Mouse (Mus musculus) CH12.LX (cell line): ENCODE results near the gene Parp2. TPM values are rescaled to one million over a fixed set of nuclear protein-coding genes. Genes with fewer than 3 reads are reported as not detected.

ENCODE experiments used
- DNase-seq: peaks from one replicate; pipeline ENCODE4 v3.0.0-alpha.2; 2013; ENCODE audit errors: extremely low read depth
- H3K27ac ChIP-seq: 2 replicates; pipeline ENCODE4 v1.5.1; 2012; ENCODE audit warnings: low read depth, mild to moderate bottlenecking, control low read depth, moderate library complexity; ENCODE audit not compliant: insufficient read depth
- H3K27me3 ChIP-seq: replicated peaks from 2 replicates; pipeline ENCODE3; 2012; ENCODE audit warnings: inconsistent platforms
- H3K36me3 ChIP-seq, 2 experiments: replicated peaks in 1 of 2; 2 replicates each; pipeline versions ENCODE3 to v1.6.1; 2012; ENCODE audit warnings: inconsistent platforms in 1 of 2, low read length in 1 of 2, mild to moderate bottlenecking in 1 of 2, mixed read lengths in 1 of 2, moderate library complexity in 1 of 2; ENCODE audit not compliant: control insufficient read depth in 1 of 2, insufficient read depth in 1 of 2
- H3K4me1 ChIP-seq, 2 experiments: 2 replicates each; pipeline ENCODE4 v1.6.1; 2012; ENCODE audit warnings: inconsistent platforms in 1 of 2, moderate library complexity in 1 of 2; ENCODE audit not compliant: insufficient read depth in 2 of 2, control insufficient read depth in 1 of 2
- H3K4me2 ChIP-seq: 2 replicates; pipeline ENCODE4 v1.6.1; 2012; ENCODE audit warnings: low read depth, mild to moderate bottlenecking, control low read depth; ENCODE audit not compliant: poor library complexity, insufficient read depth, severe bottlenecking
- H3K4me3 ChIP-seq, 3 experiments: fragments of 150-350 bp in 1 of 3; sonication (generic) in 1 of 3; replicated peaks in 1 of 3; 2 replicates each; pipeline versions ENCODE3 to v1.5.1; 2011 to 2012; ENCODE audit warnings: low read depth in 2 of 3, low read length in 2 of 3, mild to moderate bottlenecking in 2 of 3, moderate library complexity in 2 of 3, control low read depth in 1 of 3, improper control_type of control experiment in 1 of 3, inconsistent platforms in 1 of 3, mixed read lengths in 1 of 3; ENCODE audit not compliant: poor library complexity in 1 of 3
- H3K79me2 ChIP-seq: replicated peaks from 2 replicates; pipeline ENCODE4 v1.6.1; 2012; ENCODE audit warnings: mild to moderate bottlenecking, moderate library complexity; ENCODE audit not compliant: control insufficient read depth, poor library complexity, insufficient read depth, severe bottlenecking; ENCODE audit errors: extremely low read depth
- H3K9ac ChIP-seq: 2 replicates; pipeline ENCODE4 v1.6.1; 2012; ENCODE audit warnings: low read depth, mild to moderate bottlenecking, control low read depth, moderate library complexity; ENCODE audit not compliant: insufficient read depth
- H3K9me3 ChIP-seq: replicated peaks from 2 replicates; pipeline ENCODE3; 2012; ENCODE audit warnings: low read length, inconsistent platforms, mixed read lengths
- BHLHE40 ChIP-seq: IDR thresholded peaks from 2 replicates; pipeline ENCODE4 v1.6.1; 2011; ENCODE audit warnings: mild to moderate bottlenecking, low read depth, low read length, improper control_type of control experiment
- CHD1 ChIP-seq: IDR thresholded peaks from 2 replicates; pipeline ENCODE4 v1.6.1; 2012; ENCODE audit warnings: low read depth, low read length, improper control_type of control experiment, inconsistent platforms
- CTCF ChIP-seq, 2 experiments: IDR thresholded peaks in 1 of 2; conservative IDR thresholded peaks in 1 of 2; 2 replicates each; pipeline ENCODE4 v1.5.1; 2011 to 2012; ENCODE audit warnings: low read depth in 2 of 2, low read length in 2 of 2, improper control_type of control experiment in 1 of 2, inconsistent platforms in 1 of 2, mild to moderate bottlenecking in 1 of 2, moderate library complexity in 1 of 2
- ELF1 ChIP-seq: IDR thresholded peaks from 2 replicates; pipeline ENCODE4 v1.6.1; 2014; ENCODE audit warnings: low read depth, mild to moderate bottlenecking, inconsistent platforms, low read length, improper control_type of control experiment
- JUN ChIP-seq: IDR thresholded peaks from 2 replicates; pipeline ENCODE4 v1.6.1; 2011; ENCODE audit warnings: low read depth, mild to moderate bottlenecking, low read length, improper control_type of control experiment, moderate library complexity; ENCODE audit not compliant: insufficient read depth
- JUND ChIP-seq: conservative IDR thresholded peaks from 2 replicates; pipeline ENCODE4 v1.6.1; 2011; ENCODE audit warnings: low read depth, low read length, improper control_type of control experiment
- KAT2A ChIP-seq: IDR thresholded peaks from 2 replicates; pipeline ENCODE4 v1.6.1; 2012; ENCODE audit warnings: low read length, improper control_type of control experiment, inconsistent platforms; ENCODE audit not compliant: insufficient replicate concordance
- MAZ ChIP-seq: IDR thresholded peaks from 2 replicates; pipeline ENCODE4 v1.6.1; 2012; ENCODE audit warnings: low read depth, mild to moderate bottlenecking, inconsistent platforms, low read length, improper control_type of control experiment, moderate library complexity
- MEF2A ChIP-seq: IDR thresholded peaks from 2 replicates; pipeline ENCODE4 v1.6.1; 2014; ENCODE audit warnings: low read depth, mild to moderate bottlenecking, inconsistent platforms, low read length, improper control_type of control experiment, borderline replicate concordance
- MYC ChIP-seq: IDR thresholded peaks from 2 replicates; pipeline ENCODE4 v1.6.1; 2011; ENCODE audit warnings: low read depth, mild to moderate bottlenecking, improper control_type of control experiment, low read length
- PAX5 ChIP-seq: IDR thresholded peaks from 2 replicates; pipeline ENCODE4 v1.6.1; 2012; ENCODE audit warnings: low read length, inconsistent platforms, mixed read lengths
- POLR2AphosphoS2 ChIP-seq: IDR thresholded peaks from 2 replicates; pipeline ENCODE4 v1.6.1; 2011; ENCODE audit warnings: low read depth, low read length, improper control_type of control experiment
- RAD21 ChIP-seq: IDR thresholded peaks from 2 replicates; pipeline ENCODE4 v1.6.1; 2011; ENCODE audit warnings: low read depth, mild to moderate bottlenecking, low read length, improper control_type of control experiment, moderate library complexity
- SIN3A ChIP-seq: IDR thresholded peaks from 2 replicates; pipeline ENCODE4 v1.6.1; 2012; ENCODE audit warnings: low read length, improper control_type of control experiment, inconsistent platforms
- SMC3 ChIP-seq: IDR thresholded peaks from 2 replicates; pipeline ENCODE4 v1.6.1; 2011; ENCODE audit warnings: low read depth, low read length, improper control_type of control experiment
- TBP ChIP-seq: conservative IDR thresholded peaks from 2 replicates; pipeline ENCODE4 v1.6.1; 2011; ENCODE audit warnings: low read depth, low read length, improper control_type of control experiment
- ZC3H11A ChIP-seq: IDR thresholded peaks from 2 replicates; pipeline ENCODE4 v1.6.1; 2012; ENCODE audit warnings: low read depth, mild to moderate bottlenecking, inconsistent platforms, low read length, improper control_type of control experiment
- ZMIZ1 ChIP-seq: IDR thresholded peaks from 2 replicates; pipeline ENCODE4 v1.6.1; 2012; ENCODE audit warnings: low read depth, mild to moderate bottlenecking, inconsistent platforms, low read length, improper control_type of control experiment
- ZNF384 ChIP-seq: IDR thresholded peaks from 2 replicates; pipeline ENCODE4 v1.6.1; 2012; ENCODE audit warnings: low read depth, low read length, improper control_type of control experiment, inconsistent platforms
- dilution Hi-C: fragments of 300-500 bp; cut with MboI; formaldehyde crosslinking; loops from 2 replicates; pipeline ENCODE4 v1.14.3; 2020; ENCODE audit warnings: low sequenced_read_pairs; ENCODE audit not compliant: extremely low pct_unique_long_range_greater_than_20kb, extremely low pct_ligation_motif_present
- in situ Hi-C: fragments of 300-500 bp; cut with MboI; formaldehyde crosslinking; loops from 3 replicates; pipeline ENCODE4 v1.14.3; 2019; ENCODE audit warnings: low sequenced_read_pairs, low pct_ligation_motif_present, low pct_unique_long_range_greater_than_20kb, mixed read lengths
- polyA plus RNA-seq: library from polyadenylated mRNA; unstranded; fragments of >175 nt; gene quantifications from 2 replicates; pipeline ENCODE4 v1.2.1, GENCODE M21; 2012; ENCODE audit warnings: low read depth; ENCODE audit not compliant: insufficient read length
- total RNA-seq, 2 experiments: library from RNA; depleted of rRNA; stranded (reverse); fragments of 300-350 nt in 1 of 2; fragments of >200 nt in 1 of 2; gene quantifications; 2 replicates each; pipeline ENCODE4 v1.2.3; 2012 to 2014

Parp2 gene
- total and polyA plus RNA-seq, 3 experiments: 64.6 to 95.9 (median 90.9) TPM

- no peak overlapping the region for H3K4me3 ChIP-seq
These were observed 4.6 kb upstream of the Parp2 start for GRCm38 (mm10) chr14:50802843-50803562.

GRCm38 (mm10) chr14:50804683-50805082 is 3.0 kb upstream of the Parp2 start:
- Histone ChIP-seq H3K36me3 (peaks cover 0 to 2% of the 10 kb centered on the region in 2 experiments), H3K4me1 (peaks cover 0 to 15% of the 10 kb centered on the region in 2 experiments; a peak in 2 of 4 replicates), H3K4me2 (no peak overlapping the region), H3K27me3 (no peaks in the 10 kb centered on the region), H3K79me2 (peaks cover 2% of the 10 kb centered on the region; the same call in 1 of the 2 replicates), H3K9ac (no peak overlapping the region), H3K27ac (no peak overlapping the region), H3K4me3 (no peak overlapping the region), H3K9me3 (no peaks in the 10 kb centered on the region)
- TF ChIP-seq CHD1 (no peak), MAZ (no peak), TBP (no peak)
- DNase-seq: no peak
- in situ Hi-C loops: loop anchor here (5.0 to 25.0 kb wide), 3 partner anchors 128 to 458 kb away; partner anchors contain the start of genes Pip4p1, Pnp and Rnase2a
- dilution Hi-C loops: no loop called here

More at GRCm38 (mm10) chr14:50802843-50803562, 4.6 kb upstream of the Parp2 start:
- DNase-seq: peak; percentile 44
- Histone ChIP-seq H3K36me3 (no peaks in the 10 kb centered on the region), H3K79me2 (peaks cover under 1% of the 10 kb centered on the region; the same call in 1 of the 2 replicates), H3K27ac (no peak overlapping the region), H3K27me3 (no peaks in the 10 kb centered on the region), H3K9me3 (no peaks in the 10 kb centered on the region), H3K4me2 (no peak overlapping the region; the same call in 1 of the 2 replicates), H3K9ac (no peak overlapping the region), H3K4me1 (peaks cover 0 to 7% of the 10 kb centered on the region in 2 experiments; a peak in 2 of 4 replicates)
- in situ Hi-C loops: loop anchor here (10.0 to 25.0 kb wide), 2 partner anchors 262 to 459 kb away; partner anchors contain the start of gene Rnase2a
- peak; percentile 9 for TF ChIP-seq RAD21
- TF ChIP-seq BHLHE40: no peak
- TF ChIP-seq JUND: no peak
- peak; percentile 35 for TF ChIP-seq SMC3
- peak; percentile 73; the same call in 1 of the 2 replicates for TF ChIP-seq MYC
- no peak for TF ChIP-seq ZNF384
- TF ChIP-seq CTCF (conservative IDR thresholded peaks at IDR 0.05 in 1 of 2, IDR thresholded peaks at IDR 0.05 in 1 of 2; ENCODE audit: low read depth in 2 of 2, low read length in 2 of 2): peak; percentile 44 to 84
- TF ChIP-seq TBP: peak; percentile 98
- TF ChIP-seq KAT2A: no peak
- TF ChIP-seq POLR2AphosphoS2: no peak
- no peak for TF ChIP-seq PAX5
- TF ChIP-seq ZMIZ1: no peak
- no peak for TF ChIP-seq JUN
- TF ChIP-seq MEF2A: no peak
- no peak for TF ChIP-seq SIN3A
- TF ChIP-seq ELF1: peak; percentile 65
- TF ChIP-seq ZC3H11A: no peak
- dilution Hi-C loops: no loop called here
